Mouse (Mus musculus) cortical plate, adult 2 months (tissue): ENCODE data around the gene Ctcf.

Experiments
- CTCF ChIP-seq: fragments of 200-500 bp; IDR thresholded peaks from 2 replicates; pipeline ENCODE4 v1.5.1; 2011; ENCODE audit warnings: mild to moderate bottlenecking, control low read depth, low read length; ENCODE audit not compliant: insufficient read depth; ENCODE audit errors: extremely low read depth
- POLR2A ChIP-seq: fragments of 200-500 bp; IDR thresholded peaks from 2 replicates; pipeline ENCODE4 v1.6.1; 2011; ENCODE audit warnings: mild to moderate bottlenecking, low read length, control low read depth; ENCODE audit not compliant: insufficient read depth; ENCODE audit errors: extremely low read depth

- TF ChIP-seq CTCF (no peak), POLR2A (no peak)
These were observed 8.8 kb downstream of the Ctcf start for GRCm38 (mm10) chr8:105645205-105645604.
